Mouse (Mus musculus) skeletal muscle tissue, adult 2 months (tissue): Measurements from ENCODE around the gene Myo16.

Experiments
- DNase-seq: peaks from one replicate; pipeline ENCODE4 v3.0.0-alpha.2; 2012; ENCODE audit warnings: low read depth, low spot score

The Myo16 gene

GRCm38 (mm10) chr8:10548003-10548584 is 394.4 kb downstream of the Myo16 start:
- DNase-seq: no peak

DNA sequence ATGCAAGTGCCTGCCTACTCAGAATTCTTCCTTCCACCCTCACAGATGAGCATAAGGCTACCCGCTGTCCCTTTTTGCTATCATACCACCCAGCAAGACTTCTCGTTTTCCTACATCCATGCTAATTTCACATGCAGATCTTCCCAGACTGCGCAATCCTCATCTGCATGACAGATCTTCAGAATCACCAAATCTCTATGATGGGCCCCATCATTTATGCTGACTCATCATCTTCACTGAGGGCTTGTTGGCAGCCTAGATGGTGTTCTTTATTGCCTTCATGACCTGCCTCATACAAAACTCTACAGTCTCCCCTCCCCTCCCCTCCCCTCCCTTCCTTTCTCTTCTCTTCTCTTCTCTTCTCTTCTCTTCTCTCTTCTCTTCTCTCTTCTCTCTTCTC is 395.7 kb downstream of the Myo16 start:
- no peak for DNase-seq

DNA sequence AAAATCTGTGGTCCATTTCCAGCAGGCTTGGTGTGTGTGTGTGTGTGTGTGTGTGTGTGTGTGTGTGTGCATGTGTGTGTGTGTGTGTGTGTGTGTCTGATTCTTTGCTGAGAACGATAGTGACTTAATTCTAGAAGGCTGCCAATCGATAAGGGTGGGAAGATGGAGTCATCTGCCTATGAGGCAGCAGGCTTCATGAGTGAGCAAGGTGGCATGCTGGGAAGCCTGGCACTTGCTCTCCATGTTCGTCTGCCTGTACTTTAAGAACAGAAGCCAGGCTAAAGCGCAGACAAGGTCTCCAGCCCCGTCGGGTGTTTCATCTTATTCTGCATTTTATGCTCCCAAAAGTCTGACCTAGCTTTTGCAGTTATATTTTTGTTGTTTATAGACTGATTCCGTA is 404.2 kb downstream of the Myo16 start:
- no peak for DNase-seq

DNA sequence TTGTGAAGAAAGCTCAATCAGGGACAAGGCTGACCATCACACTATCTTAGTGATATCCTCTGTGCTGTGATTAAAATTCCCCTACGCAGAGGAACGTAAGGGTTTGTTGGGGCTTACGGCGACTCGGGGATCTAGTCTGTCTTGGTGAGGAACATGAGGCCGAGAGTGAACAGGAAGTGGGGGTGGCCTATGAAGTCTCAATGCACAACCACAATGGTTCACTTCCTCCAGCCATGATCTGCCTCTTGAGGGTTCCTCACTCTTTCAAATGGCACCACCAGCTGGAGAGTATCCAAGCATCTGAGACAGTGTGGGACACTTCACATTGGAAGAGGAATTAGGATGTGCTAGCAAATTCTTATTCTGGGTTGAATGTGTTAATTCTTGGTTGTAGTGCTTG is 405.8 kb downstream of the Myo16 start:
- DNase-seq: no peak

DNA sequence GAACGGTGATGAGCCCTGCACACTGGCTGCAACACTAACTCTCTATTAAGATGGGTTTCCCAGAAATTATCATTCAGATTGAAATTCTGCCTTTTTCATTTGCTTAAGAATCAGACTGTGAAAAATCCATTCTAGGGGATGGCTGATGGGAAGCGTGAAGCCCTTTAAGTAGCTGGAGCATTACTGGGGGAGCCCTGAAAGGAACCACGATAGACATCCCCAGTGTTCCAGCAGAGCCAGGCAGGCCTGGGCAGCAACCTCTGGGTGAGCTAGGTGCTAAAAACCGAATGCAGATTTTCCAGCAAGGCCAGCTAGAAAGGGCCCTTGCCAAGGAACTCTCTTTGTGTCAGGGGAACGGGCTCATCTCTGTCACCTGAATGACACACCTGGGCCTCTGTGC is 407.9 kb downstream of the Myo16 start:
- no peak for DNase-seq

DNA sequence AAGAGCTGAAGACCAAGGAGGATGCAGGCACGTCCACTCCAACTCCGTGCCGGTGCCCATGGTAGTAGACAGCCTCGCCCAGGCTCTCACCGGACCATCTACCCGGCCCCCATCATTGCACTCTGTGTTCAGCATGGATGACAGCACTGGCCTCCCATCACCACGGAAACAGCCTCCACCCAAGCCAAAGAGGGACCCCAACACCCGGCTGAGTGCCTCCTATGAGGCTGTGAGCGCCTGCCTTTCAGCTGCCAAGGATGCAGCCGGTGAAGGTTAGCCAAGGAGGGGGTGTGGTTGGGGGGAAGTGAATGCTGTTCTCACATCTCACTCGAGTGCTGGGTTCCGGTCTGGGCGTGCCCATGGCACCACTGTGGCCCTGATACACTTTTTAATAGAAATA is 408.3 kb downstream of the Myo16 start:
- no peak for DNase-seq

GRCm38 (mm10) chr8:10562636-10563035 is 408.9 kb downstream of the Myo16 start:
- DNase-seq: no peak

DNA sequence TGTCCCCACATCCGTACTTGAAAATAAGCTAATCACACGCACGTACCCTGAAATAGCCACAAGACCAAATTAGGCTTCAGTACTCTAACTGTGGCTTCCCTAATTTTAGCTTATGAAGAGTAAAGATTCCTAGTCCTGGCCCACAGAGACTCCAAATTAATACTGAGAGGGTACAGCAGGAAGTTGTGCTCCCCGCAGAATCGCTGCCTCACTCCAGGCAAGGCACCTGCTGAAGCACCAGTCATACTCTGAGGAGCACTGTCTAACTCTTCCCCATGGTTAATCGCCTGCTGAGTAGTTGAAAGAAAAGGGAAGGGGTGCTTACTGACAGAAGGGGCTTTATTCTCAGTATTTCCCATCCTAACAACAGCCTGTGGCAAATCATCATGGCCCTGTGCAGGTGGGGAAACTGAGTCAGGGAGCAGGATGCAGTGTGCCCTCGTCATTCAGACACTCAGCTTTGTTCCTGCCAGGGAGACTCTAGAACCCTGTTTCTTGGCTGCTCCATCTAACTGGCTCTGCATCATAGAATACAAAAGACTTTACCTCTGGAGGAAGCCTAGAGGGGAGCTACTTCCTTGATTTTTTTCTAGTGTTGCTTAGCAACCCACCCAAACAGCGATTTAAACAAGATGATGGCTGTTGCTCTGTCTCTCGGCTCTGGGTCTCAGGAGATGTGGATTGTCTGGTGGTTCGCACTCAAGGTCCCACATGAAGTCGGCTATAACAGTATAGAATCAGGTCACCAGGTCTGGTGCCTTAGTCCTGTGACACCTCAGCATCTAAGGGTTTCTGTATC is 411.7 kb downstream of the Myo16 start:
- no peak for DNase-seq

GRCm38 (mm10) chr8:10568448-10568847 is 414.7 kb downstream of the Myo16 start:
- no peak for DNase-seq

DNA sequence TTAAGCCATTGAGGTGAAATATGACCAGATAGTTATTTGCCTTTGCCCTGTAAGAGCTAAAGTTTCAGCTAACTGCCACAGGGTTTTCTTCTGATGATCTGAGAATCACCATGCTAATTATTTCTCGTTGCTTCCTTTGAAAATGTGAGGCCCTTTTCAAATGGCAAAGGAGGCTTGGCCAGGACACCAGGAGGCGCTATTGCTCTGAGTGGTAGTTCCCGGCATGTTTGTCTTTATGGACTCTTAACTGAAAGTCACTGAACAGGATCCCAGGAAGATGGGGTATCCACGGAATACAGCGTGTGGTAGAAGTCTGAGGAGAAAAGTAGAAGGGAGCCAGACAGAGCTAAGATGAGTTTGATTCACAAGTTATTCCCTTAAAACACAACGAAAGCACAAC is 420.4 kb downstream of the Myo16 start:
- DNase-seq: peak; percentile 67

DNA sequence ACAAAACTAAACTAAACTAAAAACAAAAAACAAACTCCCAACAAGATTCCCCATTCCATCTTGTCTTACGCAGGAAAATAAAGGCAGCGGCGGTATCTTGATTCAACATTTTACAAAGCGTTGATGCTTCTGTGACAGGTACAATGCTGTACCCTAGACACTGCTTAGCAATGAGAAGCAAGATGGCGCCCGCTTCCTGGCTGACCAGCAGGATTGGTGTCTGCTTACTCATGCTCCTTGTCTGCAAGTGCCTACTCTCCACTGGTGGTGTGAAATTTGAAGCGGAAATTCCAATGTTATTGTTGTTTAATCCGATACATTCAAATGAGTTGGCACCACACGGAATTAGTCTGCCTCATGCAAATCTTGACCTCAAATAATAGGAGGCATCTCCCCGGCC is 421.5 kb downstream of the Myo16 start:
- no peak for DNase-seq

GRCm38 (mm10) chr8:10586956-10587744 is 433.4 kb downstream of the Myo16 start:
- DNase-seq: peak; percentile 90

DNA sequence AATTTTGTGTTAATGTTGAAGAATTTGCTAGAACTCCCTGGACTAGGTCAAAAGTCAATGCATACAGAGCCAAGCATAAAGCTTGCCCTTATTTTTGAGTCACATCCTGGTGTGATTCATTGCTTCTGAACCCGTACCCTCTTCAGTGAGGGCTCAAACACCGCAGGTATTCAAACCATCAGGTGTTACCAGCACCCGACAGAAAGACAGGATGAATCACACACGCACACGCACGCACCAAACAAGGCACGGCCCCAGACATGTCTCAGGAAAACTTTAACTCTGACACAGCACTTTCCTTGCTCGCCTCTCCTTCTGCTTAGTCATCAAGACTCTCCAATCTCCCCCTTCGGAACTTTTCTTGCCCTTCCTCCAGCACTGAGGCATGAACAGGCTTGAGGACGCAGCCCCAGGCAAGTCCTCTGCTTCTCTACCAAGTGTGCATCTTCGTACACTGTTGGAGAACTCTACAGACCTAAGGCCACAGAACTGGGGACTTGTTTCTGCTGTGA is 435.8 kb downstream of the Myo16 start:
- DNase-seq: no peak

GRCm38 (mm10) chr8:10592917-10593316 is 439.2 kb downstream of the Myo16 start:
- DNase-seq: no peak

DNA sequence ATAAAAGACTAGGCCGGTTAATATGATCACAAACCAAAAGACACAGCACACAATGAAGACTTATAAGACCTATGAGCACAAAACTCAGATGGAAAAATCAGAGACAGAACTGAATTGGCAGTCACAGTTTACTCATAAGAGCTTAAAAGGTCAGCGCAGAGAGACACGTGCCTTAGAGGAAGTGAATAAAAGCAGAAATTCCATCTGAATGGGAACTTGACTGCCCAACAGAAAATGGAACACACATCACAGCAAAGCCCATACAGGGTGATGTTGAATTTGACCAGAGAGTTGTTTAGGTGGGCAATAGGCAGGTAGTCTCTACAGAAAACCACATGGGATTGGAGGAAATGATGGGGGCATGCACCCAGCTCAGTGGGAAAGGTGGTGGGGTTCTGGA is 442.6 kb downstream of the Myo16 start:
- no peak for DNase-seq

DNA sequence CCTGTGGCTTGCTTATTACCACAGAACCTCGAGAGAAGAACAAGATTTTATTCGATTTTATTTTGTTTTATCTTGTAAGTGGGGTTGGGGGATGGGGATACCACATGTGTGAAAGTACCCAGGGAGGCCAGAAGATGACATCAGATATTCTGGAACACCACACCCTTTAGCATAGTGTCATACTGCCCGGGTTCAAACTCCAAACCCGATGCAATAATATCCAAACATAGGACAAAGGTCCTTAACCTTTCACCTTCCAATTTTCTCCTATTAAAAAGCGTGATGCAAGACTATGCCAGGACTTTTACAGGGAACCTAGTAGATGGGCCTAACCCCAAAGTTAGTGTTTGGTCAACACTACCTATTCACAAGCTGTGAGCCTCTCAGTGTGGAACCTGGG is 443.9 kb downstream of the Myo16 start:
- DNase-seq: no peak

DNA sequence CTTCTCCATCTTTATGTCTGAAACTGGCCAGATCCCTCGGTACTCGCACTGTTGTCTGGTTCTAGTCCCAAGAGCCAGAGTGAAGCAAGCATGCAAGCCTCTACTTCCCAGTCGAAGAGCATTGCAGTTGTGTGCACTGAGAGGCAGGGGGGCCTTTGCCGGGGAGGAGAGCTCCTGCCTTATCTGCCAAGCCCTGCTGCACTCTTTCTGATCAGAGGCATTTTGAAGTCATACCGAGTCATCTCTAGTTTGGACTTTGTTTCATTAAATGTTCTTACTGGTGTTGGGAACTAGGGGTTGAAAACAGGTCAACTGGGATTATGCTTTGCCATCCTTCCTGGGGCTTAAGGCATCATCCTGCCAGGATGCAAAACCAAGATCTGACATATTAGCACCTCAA is 445.2 kb downstream of the Myo16 start:
- no peak for DNase-seq

DNA sequence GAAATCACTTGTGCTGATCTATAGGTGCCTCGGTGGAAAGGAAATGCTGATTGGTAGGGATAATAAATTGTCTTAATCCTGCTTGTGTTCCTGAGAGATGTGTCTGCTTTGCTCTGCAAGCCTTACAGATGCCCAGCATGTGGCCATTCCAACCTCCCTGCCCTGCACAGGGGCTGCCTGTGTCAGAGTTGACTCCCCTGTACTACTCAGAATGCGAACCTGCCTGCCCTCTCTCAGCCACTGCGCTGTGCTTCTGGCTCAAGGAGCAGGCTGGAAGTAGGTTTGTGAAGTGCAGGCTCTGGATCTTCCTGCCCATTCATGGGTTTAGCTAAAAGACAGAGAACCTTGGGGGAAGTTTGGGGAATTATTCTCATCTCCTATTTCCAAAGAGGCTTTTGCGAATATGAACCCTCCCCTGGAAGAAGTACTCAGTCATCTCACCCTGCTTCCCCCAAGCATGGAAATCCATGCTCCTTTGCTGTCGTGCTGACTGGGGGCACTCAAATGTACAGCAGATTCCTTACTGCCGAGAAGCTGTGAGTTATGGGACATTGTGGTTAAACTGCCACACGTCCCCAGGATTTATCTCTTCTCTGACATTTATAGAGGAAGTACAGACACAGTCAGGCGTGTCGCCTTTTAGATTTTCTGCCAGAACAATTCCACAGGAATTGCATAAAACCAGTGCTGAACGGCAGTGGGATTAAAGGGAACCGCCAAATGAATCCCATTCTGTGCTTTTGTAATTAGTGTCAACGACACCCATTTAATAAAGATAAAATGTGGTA is 452.5 kb downstream of the Myo16 start:
- DNase-seq: no peak

DNA sequence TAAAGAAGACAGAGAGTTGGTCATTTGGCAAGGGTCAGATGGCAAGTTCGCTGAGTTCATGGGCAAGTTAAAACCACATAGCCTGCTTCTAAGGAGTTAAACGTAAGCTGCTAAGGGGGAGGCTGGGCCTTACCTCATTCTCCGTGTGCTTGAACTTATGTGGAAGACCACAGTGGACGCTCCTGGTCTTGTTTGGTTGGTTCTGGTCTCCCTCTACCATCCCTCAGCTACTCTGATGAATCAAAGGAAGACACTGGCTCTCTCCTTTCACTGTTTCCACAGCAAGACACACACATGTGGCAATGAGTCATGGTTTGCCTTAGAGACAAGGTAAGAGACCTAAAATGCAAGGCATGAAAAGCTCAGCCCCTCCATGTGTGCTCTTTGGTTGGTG is 453.1 kb downstream of the Myo16 start:
- no peak for DNase-seq

GRCm38 (mm10) chr8:10611636-10612035 is 457.9 kb downstream of the Myo16 start:
- no peak for DNase-seq

DNA sequence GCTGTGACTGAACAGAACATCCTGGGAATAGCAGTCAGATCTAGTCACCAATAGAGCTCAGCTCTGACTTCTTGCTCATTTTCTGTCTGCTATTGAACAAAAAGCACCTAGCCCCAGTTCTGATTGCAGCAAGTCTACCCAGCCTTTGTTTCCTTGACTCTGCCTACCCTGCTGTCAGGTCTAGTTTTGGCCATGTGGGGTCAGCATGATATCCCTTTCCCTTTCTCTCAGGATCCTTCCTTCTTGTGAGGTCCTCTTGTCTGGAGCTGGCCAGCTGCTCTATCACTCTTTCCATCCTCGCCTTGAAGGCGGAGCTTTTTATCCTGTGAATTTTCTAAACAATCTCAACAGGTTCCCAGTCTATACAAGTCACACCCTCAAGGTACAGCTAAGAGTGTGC is 459.7 kb downstream of the Myo16 start:
- no peak for DNase-seq

DNA sequence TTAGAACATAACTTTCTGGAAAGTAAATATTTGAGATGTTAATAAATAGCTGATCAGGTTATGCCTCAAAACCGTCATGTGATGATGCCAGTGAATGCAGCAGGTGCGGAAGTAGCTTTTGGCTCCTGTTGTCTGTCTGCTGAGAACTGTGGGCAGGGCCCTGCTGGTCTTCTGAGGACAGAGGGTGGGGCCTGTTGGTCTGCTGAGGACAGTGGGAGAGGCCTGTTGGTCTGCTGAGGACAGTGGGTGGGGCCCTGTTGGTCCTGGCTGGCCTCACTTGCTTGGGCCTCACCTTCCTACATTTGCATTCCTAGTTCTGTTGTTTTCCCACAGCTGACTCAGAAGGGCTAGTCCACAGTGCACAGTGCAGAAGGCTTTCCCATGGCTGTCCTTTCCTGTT is 466.0 kb downstream of the Myo16 start:
- DNase-seq: no peak
